Mouse (Mus musculus) monocyte, adult 2 months (primary cell): ENCODE data around the gene Mief2.

ENCODE experiments used
- DNase-seq, 2 experiments: peaks; one replicate each; pipeline ENCODE4 v3.0.0; 2022; ENCODE audit warnings: low spot score in 2 of 2, low read depth in 1 of 2

Gene Mief2

DNA sequence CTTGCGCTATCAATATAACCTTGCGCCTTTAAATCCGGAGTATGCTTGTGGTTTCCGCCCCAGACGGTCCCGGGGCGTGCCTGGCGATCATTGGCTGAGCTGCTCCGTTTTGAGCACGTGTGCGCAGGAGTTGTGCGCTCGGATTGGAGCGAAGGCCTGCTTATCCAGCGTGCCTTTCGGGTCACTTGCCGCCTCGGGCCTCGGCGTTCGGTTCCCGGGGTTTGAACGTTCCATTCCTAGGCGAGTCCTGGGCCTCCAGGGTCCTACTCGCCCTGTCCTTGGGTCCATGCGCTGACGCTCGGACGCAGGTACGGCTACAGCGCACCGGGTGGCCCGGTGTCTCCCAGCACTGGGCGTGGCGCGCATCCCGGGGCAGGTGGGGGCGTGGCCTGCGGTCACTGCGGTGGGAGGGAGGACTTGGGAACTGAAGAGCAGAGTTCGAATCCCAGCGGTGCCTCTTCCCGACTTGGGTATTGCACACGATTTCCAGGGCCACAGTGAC is at the start of gene Mief2:
Gene Mief2 (plus strand): TSS at position 139 of the 502 bp plus-strand sequence.
- peak; percentile 73 to 81 for DNase-seq

DNA sequence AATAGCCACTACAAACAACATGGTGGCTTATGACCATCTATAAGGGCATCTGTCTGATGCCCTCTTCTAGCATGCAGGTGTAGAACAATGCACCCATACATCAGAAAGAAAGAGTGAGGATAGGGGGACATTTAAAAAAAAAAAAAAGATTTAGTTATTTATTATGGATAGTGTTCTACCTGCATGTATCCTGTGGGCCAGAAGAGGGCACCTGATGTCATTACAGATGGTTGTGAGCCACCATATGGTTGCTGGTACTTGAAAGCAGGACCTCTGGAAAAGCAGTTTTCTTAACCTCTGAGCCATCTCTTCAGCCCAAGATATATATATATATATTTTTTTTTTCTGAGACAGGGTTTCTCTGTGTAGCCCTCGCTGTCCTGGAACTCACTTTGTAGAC is 32.0 kb upstream of the Mief2 start:
- DNase-seq, result no peak

DNA sequence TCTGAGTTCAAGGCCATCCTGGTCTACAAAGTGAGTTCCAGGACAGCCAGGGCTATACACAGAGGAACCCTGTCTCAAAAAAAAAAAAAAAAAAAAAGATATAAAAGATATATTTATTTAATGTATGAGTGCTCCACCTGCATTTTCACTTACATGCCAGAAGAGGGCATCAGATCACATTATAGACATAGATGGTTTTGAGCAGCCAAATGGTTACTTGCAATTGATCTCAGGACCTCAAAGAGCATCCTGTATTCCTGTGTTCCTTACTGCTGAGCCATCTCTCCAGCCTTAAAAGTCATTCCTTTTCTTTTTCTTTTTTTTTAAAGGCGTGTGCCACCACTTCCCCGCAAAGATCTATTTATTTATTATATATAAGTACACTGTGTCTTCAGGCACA is 30.6 kb upstream of the Mief2 start:
- DNase-seq, result no peak

DNA sequence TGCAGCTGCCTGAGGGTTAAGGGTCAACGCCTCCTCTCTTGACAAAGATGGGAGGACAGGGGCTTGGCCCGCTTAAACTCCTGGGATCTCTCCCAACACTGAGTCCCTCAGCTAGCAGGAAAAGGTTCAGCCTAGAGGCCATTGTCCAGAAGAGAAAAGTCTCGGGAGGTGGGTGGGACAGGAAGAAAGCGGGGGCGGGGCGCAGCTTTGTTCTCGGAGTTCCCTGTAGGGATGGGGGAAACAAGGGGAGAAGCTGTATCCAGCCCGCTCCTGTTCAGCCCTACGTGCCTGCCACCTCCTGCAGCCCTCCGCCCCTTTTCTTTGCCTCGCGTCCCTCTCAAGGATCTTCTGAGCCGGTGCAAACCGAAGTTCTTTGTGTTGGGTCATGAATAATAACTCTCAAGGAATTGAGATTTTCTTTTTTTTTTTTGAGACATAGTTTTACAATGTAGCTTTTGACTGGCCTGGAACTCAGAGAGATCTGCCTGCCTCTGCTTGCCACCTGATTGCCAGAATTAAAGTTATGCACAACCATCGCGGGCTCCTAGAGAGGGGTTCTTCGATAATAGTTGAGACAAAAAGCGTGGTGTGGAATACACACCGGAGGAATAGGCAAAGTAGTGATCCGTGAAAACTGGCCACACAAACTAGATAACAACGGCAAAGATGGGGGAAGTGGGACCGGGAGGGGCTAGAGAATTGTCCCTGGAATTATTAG is 29.2 kb upstream of the Mief2 start:
- no peak for DNase-seq

DNA sequence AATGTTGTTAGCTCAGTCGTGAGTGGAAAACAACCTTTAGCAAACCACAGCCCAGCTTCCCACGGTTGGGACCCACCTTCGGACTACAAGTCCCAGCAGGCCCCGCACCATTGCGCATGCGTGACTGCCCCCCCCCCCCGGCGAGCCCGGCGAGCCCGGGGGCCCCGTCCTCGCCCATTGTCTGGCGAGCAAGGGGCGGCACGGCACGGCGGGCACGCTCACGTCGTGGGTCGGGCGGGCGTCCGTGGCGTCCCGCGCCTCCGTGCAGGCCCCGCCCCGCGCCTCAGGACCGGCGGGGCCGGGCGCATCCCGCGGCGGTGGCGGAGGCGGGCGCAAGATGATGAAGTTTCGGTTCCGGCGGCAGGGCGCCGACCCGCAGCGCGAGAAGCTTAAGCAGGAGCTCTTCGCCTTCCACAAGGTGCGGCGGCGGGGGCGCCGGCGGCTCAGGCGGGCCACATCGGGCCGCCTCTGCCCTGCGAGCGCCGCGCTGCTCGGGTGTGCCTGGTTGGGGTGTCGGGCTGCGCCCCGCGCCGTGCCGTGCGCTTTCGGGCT is 28.6 kb upstream of the Mief2 start, which contains the start of gene Llgl1:
Gene Llgl1 (plus strand): TSS at position 200 of the 552 bp plus-strand sequence.
- peak; percentile 34 to 72 for DNase-seq

DNA sequence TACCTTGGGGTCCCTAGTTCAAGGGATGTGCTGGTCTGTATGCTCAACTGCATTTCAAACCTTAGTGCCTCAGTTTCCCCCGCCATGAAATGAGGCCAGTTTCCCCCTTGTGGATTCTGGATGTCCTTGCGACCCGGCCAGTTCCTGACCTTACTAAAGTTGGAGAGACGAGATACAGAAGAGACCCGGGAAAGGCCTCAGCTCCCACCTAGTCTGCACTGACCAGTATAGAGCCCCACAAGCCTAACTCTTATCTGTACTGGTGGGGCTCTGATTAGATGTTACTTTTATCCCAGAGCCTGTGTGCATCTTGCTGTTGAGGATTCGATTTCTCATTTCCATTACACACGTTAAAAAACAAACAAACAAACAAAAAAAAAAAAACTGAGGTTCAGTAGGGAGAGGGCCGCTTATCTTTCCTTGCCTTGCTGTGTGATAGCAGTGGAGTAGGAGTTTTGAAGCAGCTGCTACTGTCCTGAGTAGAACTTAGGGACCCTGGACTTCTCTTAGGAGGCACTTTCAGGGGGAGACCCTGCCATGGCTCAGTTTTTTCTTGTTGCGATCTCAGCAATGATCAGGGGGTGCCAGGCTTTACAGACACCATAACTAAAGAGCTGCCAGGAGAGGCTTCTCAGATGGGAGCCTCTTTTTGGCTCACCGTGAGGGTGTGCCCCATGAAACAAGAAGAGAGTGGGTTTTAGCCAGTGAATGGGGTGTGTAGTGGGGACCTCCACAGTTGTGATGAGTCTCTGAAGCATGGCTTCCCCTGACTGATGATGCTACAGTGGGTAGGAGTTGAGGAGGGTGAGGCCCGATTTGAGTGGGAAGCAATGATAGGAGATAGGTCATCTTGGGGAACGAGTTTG is 27.6 kb upstream of the Mief2 start:
- DNase-seq, result no peak

DNA sequence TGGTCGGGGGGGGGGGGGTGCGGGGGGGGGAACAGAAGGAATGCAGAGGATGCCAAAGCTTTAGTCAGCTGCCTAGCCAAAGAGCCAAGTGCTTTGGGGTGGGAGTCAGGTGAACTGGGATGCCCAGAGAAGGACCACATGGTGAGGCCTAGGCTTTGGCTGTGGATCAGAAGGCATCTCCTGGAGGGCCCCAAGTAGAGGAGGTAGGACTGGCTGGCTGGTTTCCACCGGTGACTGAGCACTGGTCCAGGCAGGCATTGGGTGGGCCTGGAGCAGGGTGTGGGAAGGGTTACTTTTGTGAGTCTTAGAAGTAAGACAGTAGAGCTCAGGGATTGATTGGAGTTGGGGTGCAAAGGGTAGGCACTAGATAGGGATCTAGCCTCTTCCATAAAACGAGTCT is 26.6 kb upstream of the Mief2 start:
- DNase-seq, result no peak

DNA sequence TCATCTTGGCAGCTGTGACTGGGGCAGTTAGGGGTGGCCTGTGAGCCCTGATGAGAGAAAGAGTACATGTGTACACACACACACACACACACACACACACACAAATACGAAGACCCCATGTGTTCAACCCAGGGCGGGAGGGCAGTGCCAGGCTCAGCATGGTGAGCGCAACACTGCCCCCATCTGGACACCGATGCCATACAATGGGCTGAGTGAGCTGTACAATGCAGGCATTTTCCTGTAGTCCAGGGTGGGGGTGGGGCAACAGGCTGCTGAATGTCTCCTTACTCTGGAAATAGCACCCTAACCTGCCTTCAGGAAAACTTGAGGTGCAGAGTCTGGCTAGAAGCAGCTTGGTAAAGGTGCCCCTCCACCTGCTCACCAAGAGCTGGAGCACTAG is 25.1 kb upstream of the Mief2 start:
- DNase-seq, result no peak

DNA sequence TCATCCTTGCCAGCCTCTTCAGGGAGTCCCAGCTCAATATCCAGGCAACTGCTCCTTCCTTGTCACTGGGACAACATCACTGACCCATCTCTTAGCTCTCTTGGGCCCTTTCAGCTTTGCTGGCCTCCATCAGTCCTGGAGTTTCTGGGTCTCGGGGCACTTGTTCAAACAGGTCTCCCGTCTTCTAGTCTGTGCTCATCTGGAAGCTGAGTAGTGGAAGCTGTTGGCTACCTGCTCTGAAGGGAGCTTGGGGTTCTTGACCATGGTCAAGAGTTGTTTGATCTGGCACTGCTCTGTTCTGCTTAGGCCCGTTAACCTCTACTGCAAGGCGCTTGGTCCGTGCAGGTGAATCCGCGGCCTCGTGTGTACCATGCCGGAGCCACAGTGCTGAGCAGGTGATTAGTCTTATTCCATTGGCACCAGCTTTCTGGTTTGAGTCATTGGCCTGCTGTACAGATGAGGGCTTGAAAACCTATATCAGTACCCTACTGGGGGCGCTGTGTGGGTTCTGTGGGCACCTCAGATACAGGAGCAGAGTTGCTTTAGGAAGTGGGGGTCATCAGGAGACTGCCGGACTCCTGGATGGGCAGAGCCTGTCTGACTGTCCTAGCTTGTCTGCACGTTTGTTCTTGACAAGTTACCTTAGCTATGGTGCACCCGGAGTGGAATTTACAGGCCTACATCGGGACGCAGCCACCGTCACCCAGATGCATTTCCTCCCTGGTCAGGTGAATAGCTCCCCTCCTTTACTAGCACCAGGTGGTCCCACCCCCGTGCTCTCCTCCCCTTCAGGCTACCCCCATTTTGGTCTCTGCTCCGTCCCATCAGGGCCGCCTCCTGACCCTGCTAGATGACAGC is 23.9 kb upstream of the Mief2 start:
- no peak for DNase-seq

DNA sequence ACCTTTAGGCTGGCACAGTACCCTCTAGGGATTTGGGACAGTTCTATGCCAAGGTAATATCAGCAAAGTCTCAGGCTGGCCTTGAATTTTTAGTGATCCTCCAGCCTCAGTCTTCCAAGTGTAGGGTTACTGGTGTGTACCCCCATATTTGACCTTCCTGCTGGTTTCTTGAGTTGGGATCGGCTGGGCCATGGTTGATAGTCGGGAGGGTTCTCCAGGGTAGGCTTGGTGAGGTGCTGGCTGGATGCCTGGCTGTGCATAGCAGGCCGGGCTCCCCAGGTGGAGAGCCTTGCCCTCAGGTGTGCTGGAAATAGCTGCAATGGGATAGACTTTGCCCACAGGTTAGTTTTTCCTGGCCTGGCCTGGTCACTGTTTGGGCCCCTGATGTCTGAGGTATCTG is 22.9 kb upstream of the Mief2 start:
- DNase-seq, result no peak

DNA sequence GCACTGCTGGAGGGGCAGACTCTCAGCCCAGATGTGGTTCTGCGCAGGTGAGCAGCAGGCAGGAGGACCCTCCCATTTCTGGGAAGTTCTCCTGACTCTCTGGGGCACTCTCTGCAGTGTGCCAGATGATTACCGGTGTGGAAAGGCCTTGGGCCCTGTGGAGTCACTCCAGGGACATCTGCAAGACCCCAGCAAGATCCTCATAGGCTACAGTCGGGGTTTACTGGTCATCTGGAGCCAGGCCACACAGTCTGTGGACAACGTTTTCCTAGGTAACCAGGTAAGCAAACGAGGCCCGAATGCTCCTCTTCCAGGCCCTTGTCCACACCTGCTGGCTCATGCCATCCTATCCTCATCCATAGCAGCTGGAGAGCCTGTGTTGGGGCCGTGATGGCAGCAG is 22.1 kb upstream of the Mief2 start:
- no peak for DNase-seq

DNA sequence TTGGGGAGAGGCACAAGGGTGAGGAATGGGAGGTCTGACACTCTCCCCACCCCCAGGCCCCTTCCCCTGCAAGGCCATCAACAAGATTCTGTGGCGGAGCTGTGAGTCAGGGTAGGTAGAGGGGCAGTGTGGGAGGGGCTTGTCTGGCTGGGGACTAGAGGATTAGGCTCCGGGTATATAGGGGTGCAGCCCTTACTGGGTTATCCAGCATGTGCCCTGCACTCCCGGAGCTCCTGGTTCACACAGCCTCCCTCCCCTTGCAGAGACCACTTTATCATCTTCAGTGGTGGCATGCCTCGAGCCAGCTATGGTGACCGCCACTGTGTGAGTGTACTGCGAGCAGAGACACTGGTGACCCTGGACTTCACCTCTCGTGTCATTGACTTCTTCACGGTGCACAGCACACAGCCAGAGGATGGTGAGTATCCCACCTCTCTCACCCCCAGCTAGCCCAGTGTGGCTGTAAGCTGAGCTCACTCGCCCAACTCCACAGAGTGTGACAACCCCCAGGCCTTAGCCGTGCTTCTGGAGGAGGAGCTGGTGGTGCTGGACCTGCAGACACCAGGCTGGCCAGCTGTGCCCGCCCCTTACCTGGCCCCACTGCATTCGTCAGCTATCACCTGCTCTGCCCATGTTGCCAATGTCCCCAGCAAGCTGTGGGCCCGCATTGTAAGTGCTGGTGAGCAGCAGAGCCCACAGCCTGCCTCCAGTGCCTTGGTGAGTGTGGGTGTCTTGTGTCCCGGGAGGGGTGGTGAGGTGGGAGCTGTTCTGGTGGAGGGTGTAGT is 21.3 kb upstream of the Mief2 start:
- DNase-seq, result no peak

DNA sequence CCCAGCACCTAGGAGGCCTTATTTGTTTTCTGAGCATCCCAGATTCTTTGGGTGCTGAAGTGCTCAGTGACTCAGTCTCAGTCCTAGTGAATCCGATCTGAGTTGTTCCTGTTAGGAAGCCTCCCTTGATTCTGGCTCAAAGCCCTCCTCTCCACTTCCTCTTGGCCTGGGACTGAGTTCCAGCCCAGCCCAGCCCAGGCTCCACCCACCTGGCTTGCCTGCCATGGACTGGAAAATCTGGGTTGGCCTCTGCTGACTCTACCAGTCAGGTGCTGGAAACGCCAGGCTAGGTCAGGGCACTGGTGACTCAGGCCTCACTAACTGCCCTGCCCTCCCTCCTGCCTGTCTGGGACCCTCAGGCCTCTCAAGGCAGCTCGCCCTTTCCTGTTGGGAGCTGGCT is 20.5 kb upstream of the Mief2 start:
- no peak for DNase-seq

DNA sequence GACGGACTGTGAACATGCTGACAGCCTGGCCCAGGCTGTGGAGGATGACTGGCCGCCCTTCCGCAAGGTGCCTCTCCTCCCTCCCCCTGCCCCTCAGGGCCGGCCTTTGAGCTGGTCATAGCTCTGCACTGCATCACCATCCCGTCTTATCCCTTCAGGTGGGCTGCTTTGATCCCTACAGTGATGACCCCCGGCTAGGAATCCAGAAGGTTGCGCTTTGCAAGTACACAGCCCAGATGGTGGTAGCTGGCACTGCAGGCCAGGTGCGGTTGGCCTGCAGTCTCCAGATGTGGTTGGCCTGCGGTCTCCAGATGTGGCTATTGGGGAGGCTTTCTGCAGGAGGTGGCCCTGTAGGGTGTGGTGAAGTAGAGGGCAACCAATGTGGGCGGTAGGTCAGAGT is 19.6 kb upstream of the Mief2 start:
- DNase-seq, result no peak

DNA sequence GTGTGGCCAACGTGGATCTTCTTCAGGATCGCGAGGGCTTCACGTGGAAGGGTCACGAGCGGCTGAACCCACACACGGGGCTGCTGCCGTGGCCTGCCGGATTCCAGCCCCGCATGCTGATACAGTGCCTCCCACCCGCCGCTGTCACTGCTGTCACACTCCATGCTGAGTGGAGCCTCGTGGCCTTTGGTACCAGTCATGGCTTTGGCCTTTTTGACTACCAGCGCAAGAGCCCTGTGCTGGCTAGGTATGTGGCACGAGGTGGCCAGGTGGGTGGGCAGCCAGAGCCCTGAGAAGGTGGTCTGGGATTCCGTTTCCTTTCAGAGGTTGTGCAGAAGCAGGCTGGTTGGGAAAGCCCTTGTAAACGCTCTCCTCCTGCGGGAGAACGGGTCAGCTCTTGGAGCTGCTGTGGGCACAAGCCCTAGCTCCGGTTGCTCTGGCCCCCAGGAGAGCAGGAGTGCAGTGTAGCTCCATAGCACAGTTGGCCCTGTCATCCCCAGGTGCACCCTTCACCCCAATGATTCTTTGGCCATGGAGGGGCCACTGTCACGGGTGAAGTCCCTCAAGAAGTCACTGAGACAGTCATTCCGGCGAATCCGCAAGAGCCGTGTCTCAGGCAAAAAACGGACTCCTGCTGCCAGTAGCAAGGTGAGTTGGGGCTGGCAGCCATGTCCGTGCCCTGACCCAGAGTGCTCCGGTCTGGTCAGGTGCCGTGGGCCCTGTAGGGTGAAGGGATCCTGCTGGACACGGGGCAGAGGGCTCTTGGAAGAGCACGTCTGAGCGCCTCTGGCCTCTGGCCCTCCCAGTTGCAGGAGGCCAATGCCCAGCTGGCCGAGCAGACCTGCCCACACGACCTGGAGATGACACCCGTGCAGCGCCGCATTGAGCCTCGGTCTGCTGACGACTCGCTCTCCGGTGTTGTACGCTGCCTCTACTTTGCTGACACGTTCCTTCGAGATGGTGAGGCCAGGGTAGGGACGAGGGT is 18.4 kb upstream of the Mief2 start:
- no peak for DNase-seq

DNA sequence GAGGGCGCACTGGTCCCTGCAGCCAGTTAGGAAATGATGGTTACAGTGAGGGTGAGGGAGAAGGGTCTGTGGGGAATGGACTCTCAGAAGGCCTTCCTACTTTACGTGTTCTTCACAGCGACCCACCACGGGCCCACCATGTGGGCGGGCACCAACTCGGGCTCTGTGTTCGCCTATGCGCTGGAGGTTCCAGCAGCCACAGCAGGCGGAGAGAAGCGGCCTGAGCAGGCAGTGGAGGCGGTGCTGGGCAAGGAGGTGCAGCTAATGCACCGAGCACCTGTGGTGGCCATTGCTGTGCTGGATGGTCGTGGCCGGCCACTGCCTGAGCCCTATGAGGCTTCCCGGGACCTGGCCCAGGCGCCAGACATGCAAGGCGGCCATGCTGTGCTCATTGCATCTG is 17.0 kb upstream of the Mief2 start:
- no peak for DNase-seq

DNA sequence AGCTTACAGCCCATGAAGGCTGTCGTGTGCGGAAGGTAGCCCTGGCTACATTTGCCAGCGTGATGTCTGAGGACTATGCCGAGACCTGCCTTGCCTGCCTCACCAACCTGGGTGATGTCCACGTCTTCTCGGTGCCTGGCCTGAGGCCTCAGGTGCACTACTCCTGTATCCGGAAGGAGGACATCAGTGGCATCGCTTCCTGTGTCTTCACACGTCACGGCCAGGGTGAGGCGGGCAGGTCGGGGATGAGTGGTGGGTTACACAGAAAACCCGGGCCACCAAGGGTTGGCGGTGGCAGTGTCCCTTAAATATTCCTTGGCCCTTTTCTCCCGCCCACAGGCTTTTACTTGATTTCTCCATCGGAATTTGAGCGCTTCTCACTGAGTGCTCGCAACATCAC is 16.2 kb upstream of the Mief2 start:
- DNase-seq, result no peak

DNA sequence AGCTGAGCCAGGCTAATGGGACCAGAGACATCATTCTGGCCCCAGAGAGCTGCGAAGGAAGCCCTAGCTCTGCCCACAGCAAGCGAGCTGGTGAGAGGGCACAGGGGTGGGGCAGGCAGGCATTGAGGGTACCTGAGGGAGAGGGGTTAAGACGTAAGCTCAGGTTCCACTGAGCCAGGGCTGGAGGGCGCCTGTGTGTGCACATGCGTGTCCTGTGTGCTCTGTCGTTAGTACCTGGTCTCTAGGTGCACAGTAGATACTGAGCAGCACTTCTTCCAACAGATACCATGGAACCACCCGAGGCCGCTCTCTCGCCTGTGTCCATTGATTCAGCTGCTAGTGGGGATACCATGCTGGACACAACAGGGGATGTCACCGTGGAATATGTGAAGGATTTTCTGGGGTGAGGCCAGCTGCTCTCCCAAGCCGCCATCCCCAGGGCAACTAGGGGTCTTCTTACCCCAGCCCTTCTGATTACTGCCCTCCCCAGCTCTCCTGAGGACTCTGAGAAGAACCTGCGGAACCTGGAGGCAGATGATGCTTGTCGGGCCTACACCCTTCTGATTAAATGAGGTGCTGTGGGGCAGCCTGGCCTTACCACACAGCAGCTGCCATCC is 15.5 kb upstream of the Mief2 start:
- DNase-seq, result no peak

DNA sequence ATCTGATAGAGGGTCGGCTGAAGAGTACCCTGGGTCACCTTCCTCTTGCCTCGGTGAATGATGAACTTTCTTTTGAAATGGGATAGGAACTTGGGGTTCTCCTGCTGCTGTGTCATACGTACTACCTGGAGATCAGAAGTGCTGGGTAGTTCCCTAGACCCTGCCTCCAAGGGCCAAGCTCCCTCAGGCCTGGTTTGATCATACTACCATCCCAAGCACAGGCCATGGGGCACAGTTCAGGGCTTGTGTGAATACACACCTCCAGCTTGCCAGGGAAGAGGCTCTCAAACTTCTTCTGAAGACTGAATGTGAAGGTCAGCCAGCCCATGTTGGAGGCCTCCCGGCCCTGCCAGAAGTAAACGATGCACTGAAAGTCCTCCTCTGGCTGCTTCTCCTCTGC is 12.4 kb upstream of the Mief2 start:
- DNase-seq, result no peak
